Mouse (Mus musculus) kidney, adult 11 months (tissue): ENCODE measurements at regions not wholly inside any gene's neighbourhood (a gene's known extent, or its start where the extent isn't known, plus 50 kb on each side); places are given as distances from the start of the nearest gene placed in this dataset.

ENCODE experiments used
- DNase-seq: peaks from one replicate; pipeline ENCODE4 v3.0.0; 2022

DNA sequence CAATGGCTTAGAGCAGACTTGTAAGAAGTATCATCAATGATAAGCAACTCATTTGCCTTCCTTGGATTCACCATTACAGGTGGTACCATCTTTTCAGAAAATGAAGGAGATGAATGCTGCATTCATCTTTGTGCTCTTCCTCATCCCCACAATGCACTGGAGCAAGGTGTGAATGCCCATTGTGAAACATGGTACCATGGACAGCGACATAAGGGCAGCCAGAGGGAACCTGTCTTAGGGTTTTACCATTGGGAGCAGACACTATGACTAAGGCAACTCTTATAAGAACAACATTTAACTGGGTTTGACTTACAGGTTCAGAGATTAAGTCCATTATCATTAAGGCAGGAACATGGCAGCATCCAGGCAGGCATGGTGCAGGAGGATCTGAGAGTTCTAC, 60.1 kb upstream of the Kcnj6 start:
- DNase-seq, result no peak

GRCm38 (mm10) chr16:95064423-95064822, 66.9 kb upstream of the Kcnj6 start:
- DNase-seq, result no peak

DNA sequence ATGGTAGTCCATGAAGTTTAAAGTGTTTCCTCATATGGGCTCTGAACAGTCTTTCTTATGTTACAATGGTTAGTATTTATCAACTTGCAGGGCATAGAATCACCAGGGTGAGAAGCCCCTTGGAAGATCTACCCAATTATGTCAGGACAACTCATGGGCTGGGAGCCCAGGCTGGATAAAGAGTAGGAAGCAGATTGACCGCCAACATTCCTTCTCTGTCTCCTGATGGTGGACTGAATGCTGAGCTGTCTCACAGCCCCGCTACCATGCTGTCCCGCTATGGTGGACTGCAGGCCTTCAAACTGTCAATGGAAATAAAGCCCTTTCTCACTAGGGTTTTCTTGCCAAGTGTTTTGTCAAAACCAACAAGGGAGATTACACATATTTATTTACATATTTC, 69.2 kb upstream of the Kcnj6 start:
- no peak for DNase-seq

DNA sequence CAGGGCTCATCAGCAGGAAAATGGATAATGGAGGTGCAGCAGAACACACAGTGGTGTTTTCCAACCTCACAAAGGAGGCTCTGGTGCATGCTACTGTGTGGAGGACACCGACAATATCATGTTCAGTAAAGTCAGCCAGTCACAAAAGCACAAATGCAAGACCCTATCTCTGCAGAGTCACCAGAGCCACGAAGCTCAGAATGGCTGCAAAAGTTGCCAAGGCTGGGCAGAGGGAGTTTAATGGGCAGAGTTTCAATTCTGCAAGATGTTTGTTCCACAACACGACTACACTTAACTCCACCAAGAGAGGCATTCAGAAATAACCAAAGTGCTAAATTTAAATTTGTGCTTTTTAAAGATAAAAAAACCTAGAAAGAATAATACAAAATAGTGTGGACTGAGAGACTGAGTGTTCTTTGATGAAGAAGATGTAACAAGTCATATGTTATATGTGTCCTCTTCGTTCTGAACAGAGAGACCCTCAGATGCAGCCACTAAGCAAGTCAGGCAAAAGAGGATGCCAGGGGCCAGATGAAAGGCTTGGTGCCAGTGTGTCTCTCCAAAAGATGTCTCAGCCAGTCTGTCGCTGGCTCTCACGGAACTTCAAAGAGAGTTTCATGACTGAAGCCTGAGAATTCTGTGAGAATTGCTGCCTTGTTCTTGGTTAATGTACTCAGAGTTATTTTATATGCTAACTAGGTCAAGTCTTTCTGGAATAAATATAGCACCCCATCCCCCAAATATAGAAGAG, 95.1 kb upstream of the Kcnj6 start:
- no peak for DNase-seq

DNA sequence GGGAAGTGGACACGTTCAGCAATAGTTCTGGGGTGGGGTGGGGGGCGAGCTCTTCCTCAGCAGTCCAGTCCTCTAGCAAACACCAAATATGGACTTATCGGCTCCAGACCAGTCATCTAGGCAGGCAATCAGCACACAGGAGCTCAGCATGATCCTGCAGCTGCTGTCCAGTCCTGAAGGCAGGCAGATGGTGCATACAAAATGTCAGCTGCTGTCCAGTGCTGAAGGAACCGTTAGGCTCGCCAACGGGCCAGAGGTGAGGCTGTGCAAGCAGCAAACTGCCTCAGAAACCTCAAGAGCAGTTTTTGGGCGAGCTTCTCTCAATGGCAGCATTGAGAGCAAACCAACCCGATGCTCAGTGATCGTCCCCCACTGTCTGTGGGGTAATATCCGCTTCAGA, 96.3 kb upstream of the Kcnj6 start:
- DNase-seq, result no peak

DNA sequence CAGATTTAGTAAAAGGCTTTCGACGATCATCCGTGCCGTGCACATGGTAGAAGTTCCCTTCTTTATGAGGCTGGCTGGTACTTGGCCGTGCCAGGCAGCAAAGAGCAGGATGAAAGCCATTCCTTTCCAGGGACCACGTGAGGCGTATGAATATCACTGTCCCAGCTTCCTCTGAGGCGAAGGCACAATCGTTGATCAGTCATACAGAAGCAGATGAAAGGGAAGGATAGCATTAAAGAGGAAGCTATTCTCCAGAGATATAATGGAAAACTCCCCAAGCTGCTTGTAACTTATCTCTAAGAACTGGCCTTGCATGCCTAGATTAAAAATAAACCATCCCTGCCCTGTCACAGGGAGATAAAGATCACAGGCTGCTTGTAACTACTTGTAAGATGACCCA, 103.5 kb upstream of the Kcnj6 start:
- no peak for DNase-seq

- no peak for DNase-seq
Measured at GRCm38 (mm10) chr16:95117531-95117930, 120.0 kb upstream of the Kcnj6 start.

GRCm38 (mm10) chr16:95119293-95119692, 121.8 kb upstream of the Kcnj6 start:
- no peak for DNase-seq

DNA sequence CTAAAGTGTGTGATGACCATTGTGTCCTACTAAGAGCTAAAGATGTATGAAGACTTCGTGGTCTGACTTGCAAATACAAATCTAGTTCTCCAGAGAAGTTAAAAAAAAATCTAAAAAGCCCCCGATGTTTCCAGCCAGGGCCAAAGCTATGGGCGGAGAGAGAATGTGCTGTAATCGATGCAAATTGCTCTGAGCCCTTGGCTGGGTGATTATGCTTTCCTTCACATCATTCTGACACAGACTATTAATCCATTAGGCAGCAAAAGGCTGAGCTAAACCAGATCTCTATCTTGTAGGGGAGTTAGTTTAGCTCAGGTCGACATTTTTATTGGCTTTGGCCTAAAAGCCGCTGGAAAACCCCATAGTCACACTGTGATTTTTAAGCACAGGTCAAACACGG, 124.5 kb upstream of the Kcnj6 start:
- no peak for DNase-seq

GRCm38 (mm10) chr16:95127616-95128015, 129.7 kb upstream of the Kcnj15 start:
- no peak for DNase-seq

DNA sequence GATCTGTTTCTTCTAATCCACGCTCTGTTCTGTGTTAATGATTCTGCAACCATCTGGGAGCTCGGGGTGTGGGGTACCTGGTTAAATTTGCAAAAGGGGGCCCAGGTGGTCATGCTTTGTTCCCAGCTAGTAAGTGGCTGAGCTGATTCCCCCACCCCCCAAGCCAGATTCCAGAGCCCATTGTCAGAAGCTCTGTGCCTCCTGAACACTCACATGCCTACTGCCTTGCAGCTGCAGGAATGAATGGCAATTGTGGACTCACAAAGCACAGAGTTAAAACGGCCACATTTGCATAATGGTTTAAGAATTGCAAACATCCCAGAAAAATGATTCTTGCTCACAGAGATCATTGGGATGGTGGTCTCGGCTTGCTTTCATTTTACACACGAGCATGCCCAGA, 125.5 kb upstream of the Kcnj15 start:
- DNase-seq, result no peak

- DNase-seq, result no peak
Measured at GRCm38 (mm10) chr16:95138809-95139208, 118.5 kb upstream of the Kcnj15 start.

- DNase-seq, result no peak
Measured at GRCm38 (mm10) chr16:95141510-95142394, 115.6 kb upstream of the Kcnj15 start.

DNA sequence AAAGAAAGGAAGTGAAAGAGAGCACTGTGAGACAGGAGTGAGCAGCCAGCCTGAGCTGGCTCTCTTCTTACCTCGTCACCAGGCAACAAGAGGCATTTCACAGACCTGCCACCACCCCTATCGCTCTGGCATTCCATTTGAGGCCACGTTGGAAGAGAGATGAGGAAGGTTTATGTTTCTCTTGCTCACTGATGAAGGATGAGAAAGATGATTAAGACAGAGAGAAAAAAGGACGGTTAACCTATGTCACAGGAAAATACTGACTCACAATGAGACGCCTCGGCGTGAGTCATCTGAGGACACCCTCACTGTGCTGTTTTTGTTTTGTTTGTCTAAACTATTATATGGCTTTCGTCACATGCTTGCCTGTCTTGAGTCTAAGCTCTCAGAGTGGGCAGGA, 106.9 kb upstream of the Kcnj15 start:
- DNase-seq, result no peak

DNA sequence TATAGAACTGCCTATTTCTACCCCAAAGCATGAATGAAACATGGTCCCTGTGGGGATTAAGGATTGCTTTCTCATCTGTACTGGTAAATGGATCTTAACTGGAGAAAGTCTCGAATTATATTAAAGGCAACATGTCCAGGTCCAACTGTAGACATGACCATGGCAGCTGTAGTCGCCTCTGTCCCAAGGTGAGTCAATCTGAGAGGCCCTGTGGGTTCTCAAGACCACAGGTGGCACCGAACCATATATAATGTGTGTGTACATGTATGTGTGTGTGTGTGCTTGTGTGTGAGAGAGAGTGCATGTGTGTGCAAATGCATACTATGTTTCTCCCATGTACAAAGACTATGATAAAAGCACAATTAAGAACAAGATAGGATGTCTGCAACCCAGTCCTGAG, 105.9 kb upstream of the Kcnj15 start:
- no peak for DNase-seq

DNA sequence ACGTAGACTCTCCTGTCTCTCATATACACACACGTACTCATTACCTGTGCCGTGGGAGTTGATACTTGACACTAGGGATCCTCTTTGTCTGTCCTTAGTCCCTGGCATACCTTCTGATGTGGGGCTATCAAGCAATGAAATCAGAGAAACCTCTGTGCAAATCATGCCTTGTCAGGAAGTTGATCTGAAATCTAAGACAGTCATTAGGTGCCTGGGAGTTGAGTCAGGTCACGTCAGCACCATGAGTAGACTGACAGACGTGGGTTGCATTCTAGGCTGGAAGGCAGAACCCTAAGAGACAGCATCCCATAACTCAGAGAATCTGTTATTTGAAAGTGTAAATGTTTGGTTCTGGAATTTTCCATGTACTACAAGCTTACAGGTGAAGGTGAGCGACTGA, 105.4 kb upstream of the Kcnj15 start:
- DNase-seq, result no peak

DNA sequence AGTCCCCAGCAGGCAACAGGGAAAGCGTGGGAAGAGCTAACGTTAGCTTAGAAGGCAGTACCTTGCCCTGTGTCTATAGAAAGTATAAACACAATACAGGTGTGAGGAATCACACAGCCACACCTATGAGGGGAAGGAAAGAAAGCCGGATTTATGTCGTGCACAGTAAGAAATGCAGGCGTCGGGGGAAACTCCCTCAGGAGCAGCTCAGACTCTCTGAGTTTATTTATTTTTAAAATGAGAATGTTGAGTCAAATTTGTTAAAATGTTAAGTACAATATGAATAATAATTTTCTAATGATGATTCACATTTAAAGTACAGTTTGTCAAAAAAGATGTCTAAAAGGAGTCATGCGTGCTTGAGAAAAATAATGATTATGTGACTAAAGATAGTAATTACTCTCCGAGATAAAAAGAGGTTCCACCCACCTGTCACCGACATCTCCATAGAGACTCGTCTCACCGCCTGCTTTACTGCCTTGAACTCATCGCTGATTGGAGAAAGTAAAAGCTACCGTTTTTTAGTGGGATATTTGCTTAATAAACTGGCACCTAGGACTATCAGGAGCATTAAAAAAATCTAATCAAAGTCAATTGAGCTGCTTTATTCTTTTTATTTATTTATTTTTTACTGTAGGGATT, 104.5 kb upstream of the Kcnj15 start:
- no peak for DNase-seq

DNA sequence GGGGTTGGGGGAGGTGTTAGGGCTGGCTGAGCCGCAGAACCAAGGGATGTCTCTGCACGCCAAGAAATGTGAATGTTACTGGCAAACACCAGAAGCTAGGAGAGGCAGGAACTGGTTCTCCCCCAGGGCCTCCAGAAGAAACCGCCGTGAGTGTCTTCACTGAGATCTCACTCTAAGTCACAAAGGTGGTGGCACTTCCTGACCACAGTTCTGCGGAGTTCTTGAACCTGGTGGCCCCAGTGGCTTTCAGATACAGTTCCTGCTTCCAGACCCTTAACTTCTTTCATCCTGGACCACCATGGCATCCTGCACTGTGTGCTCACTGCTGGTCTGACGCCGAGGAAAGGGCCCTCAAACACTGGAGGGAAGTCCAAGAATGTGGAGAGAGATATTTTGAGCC, 89.0 kb upstream of the Kcnj15 start:
- DNase-seq, result no peak

DNA sequence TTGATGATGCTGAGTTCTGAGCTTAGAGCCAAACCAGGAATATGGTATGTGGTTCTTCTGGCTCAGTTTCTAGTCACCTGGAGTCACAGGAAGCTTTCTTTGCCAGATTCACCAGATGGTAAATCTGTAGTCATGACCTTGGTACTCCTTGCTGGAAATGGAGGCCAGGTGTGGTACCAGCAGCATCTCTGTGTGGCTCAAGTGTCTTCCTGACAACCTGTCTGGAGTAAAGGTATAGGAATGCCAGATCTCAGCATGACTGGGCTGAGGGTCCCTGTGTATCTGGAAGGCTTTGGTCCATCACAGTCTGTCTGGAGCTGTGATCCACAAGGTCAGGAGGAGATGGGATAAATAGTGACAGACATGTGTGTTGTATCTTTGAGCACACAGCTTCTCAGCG, 88.0 kb upstream of the Kcnj15 start:
- DNase-seq, result no peak

GRCm38 (mm10) chr16:95180562-95180961, 76.8 kb upstream of the Kcnj15 start:
- no peak for DNase-seq

- no peak for DNase-seq
Measured at GRCm38 (mm10) chr16:95185341-95185740, 72.0 kb upstream of the Kcnj15 start.

GRCm38 (mm10) chr16:95189114-95189513, 68.2 kb upstream of the Kcnj15 start:
- DNase-seq, result no peak

DNA sequence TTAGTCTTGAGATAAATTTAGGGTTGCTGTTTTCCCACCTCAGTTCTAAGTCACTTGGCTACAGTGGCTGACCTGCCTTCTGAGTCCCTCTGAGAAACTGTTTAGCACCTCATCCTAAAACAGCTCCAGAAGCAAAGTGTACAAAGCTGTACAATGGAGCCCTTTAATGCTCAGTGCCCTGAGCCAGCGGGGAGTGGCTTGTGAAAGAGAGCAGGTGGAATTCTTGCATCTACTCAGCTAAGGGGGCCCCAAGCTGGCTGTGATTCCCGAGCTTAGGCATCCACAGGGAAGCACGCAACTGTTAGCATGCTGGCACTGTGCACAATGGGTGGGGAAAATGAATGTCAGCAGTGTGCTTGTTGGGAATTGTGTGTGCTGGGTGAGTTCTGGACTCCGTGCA, 63.2 kb upstream of the Kcnj15 start:
- no peak for DNase-seq

DNA sequence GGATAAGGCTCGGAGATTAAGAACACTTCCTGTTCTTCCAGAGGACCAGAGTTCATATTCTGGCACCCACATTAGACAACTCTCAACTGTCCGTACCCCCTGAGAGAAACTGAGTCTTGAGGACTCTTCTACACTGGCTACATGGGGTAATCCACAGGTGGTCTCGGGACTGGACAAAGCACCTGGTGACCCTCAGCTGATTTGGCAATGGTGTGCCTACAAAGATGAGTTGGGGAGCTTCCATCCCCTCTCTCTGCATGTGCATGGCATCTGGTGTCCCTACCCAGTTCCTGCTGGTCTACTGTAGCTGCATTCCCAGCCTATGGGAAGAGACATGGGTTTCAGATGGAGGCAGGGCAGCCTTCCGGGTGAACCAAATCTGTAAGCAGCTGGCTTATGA, 61.2 kb upstream of the Kcnj15 start:
- no peak for DNase-seq
